Mouse (Mus musculus) left cerebral cortex, postnatal 10 days (tissue): ENCODE measurements at regions not wholly inside any gene's neighbourhood (a gene's known extent, or its start where the extent isn't known, plus 50 kb on each side); places are given as distances from the start of the nearest gene placed in this dataset.

ENCODE experiments used
- DNase-seq, 2 experiments: peaks; one replicate each; pipeline ENCODE4 v3.0.0; 2021 to 2022; ENCODE audit warnings: low spot score in 2 of 2, mixed read lengths in 1 of 2; ENCODE audit errors: extremely low spot score in 1 of 2
- intact Hi-C: fragments of 180-260 bp; cut with DNase I; formaldehyde crosslinking; loops from one replicate; pipeline ENCODE4 v1.15.1; 2025

DNA sequence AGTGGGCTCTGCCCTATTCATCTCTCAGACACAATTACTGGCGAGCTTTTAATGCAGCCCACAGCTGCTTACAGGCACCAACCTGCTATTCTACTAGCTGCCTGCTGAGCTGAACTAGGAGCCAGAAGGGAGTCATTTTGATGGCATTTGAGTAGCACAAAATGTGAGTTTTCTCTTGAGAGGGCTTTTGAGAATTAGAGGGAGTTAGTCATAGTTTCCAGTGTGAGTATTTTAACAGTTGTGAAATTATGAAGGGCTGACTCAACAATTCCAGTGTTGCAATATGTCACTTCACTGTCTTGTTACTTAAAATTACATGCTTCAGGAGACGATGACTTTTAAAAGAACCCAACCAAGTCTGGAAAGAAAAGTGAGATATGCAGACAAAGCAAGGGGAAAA, 54.4 kb upstream of the Ly86 start:
- intact Hi-C loops: no loop called here

DNA sequence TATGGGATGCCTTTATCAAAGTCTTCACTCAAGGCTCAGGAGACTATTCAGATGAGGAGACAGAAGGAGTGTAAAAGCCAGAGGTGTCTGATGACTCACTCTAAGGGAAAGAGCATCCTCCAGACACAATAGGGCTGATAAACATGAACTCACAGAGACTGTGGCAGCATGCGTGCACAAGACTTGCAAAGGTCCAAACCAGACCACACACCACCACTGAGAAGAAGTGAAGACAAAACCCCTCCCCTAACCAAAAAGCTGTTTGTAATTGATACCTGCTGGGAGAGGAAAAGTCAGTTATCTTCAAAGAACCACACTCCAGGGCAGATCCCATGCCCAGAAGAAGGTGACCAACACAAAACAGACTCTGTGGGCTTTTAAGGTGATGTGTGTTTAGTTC, 56.0 kb upstream of the Ly86 start:
- intact Hi-C loops: no loop called here
- no peak for DNase-seq

More for the DNA sequence above, 54.4 kb upstream of the Ly86 start:
- no peak for DNase-seq

DNA sequence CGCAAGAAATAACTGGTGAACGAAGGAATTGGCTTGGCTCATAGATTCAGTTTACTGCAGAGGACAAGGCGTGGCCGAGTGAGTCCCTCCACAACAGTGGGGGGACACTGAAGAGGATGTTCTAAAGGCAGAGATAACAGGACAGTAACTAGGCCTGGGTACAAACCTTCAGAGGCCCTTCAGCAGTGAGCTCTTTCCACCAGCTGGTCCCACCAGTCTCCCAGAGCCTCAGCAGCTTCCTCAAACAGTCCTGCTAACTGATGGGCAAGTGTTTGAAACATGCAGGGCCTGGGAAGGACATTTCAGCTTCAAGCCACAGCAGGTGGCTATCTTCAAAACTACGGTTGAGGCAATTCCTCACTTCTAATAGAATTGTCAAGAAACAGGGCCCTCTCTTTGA, 62.5 kb upstream of the Ly86 start:
- intact Hi-C loops: no loop called here
- no peak for DNase-seq

DNA sequence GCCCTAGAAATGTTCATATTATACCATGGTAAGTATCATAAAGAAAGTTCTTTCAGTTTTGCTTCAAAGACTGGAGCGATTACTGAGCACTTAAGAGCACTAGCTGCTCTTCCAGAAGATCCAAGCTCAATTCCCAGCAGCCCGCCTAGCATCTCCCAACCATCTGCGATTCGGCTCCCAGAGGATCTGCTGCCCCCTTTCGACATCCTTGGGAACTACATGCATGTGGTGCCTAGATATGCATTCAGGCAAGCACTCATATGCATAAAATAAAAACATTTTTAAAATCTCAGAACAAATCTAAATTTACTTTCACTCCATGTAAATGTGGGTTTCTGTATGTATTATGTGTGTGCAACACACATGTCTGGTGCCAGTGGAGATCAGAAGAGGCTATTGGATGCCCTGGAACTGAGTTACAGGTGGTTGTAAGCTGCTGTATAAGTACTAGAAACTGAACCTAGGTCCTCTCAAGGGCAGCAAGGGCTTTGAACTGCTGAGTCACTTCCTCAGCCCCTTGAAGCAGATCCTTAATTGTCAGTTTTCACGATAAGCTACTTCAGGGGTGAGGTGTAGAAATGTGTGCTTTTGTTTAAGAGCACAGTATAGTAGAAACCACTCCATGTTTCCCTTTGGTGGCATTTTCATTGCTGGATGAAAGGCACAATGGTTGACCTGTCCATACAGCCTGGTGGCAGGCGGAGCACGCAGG, 65.8 kb upstream of the Ly86 start:
- no peak for DNase-seq
- intact Hi-C loops: no loop called here

DNA sequence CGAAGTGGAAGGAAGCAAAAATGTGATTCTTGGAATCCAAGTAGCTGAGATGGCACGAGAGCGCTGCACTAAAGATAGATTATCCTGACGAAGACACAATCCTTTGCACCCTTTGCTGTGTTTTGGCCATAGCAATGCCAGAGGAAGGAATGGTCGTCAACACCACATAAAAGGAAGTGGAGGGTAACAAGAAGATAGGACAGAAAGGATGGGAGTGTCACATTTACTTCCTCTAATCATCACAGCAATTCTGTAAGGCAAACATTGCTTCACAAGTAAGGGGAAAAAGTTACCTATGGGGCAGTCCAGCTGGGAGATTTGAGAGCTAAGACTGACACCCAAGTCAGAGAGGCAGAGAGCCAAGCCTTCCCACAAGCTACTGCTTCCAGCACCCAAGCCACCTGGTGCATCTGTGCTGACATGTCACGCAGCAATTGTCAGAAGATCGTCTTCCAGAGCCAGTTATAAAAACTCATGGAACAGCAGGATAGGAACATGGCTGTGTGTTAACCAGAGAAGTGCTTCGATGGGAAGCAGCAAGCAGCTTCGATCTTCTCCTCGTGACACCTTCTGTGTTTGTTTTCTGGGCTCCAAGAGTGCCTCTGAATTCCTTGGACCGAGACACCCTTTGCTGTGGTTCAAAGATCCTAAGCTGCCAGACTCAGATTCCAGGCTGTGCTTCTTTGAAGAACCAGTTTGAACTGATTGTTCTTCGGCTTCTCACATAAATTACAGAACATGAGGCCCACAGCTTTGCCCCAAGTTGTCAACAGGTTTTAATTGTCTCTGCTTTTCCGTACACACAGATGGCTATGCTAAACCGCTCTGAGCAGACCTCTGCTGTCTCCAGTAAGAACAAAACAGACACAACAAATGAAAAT, 95.2 kb upstream of the Ly86 start:
- peak in 1 of 2 experiments; percentile 23 for DNase-seq
- intact Hi-C loops: no loop called here

DNA sequence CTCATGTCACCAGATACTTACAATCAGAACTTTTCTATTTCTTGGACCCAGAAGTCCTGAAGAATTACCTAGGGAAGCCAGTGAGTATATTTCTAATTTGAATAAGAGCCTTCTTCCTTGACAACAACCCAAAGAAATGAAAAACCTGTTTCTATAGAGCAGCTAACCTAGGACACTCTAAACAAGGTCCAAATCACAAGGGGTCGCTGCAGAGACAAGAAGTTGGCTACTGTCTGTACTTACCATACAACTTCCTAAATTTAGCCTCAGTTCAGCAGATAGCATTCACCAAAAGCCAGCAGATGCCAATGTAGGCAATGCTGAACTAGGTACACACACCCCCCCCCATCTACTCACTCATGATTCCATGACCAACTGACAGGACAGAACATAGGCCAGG, 96.3 kb upstream of the Ly86 start:
- intact Hi-C loops: no loop called here
- no peak for DNase-seq

DNA sequence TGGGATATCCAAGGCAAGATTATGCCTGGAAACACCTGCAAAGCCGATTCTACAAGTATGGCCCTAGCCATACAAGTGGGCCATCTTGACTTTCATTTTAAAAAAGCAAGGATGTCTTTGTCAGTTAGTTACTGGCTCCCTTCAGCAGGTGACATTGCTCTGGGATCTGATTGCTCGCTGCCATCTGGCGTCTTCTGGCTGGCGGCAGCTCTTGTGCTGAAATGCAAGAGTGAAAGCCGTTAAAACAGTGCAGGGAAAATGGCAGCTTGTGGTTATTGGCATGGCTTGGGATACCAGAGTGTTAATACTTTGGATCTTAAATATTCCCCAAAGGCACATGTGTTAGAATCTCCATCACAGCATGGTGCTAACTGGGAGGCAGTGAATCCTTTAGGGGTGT, 105.0 kb upstream of the Ly86 start:
- intact Hi-C loops: no loop called here
- DNase-seq: no peak

DNA sequence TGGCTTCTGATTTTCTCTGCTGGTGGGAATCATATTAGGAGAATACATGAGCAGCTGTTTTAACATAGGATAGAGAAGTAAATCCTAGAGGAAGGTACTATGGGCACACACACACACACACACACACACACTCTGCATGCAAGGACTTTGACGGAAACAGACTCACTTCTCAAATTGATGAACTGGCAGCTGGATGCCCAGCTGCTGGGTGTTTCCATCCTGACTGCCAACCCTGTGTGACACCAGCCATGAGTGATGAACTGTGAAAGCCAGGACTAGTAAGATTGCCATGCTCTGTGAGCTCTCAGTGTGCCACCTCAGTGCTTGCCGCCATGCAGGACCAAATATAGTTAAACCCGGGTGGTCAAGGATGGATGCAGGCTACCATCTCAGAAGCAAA, 107.7 kb upstream of the Ly86 start:
- intact Hi-C loops: no loop called here
- no peak for DNase-seq

DNA sequence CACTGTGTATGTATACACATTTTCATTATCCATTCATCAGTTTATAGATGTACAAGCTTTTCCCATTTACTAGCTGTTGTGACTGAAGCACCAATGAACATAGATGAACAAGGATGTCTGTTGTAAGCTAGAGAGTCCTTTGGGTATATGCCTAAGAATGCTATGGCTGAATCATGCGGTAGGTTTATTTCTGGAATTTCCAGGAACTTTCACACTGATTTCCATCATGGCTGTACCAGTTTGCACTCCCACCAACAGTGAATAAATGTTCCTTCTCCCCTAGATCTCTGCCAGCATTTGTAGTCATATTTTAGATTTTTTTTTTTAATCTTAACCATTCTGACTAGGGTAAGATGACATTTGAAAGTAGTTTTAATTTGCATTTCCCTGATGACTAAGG, 119.2 kb upstream of the Ly86 start:
- intact Hi-C loops: no loop called here
- no peak for DNase-seq

DNA sequence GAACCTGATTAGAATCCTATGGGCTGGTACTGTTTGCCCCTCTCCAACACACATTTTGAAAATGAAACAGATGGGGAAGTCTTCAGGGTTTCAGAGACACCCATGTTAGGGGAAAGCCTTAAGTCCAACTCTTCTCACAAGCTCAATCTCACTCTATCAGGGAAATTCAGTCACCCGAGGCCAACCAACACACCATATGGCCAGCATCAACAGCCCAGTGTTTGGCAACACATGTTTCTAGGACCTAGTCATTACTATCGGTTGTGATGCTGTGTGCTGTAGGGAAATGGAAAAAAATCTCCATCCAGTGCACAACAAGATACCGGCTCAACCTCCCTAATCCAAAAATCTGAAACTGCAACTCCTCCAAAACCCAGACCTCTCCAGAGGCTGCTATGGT, 124.6 kb upstream of the Ly86 start:
- intact Hi-C loops: no loop called here
- DNase-seq: no peak

DNA sequence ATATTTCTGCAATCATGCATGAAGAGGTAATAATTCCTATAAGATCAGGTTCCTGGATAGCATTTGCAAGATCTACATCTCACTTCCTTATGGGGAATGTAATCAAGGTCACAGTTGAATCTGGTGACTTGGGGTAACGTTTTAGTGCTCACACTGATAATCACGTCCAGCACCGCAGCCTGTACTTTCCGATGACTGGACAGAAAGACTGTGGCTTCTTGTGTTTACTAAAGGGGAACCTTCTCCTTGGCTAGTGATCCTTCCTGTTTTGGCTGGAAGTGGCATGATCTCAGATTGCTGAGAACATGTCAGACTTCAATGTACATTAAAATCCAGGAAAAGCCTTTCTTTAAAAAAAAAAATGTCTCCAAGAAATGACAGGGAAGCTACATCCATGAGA, 126.4 kb upstream of the Ly86 start:
- DNase-seq: no peak
- intact Hi-C loops: no loop called here

DNA sequence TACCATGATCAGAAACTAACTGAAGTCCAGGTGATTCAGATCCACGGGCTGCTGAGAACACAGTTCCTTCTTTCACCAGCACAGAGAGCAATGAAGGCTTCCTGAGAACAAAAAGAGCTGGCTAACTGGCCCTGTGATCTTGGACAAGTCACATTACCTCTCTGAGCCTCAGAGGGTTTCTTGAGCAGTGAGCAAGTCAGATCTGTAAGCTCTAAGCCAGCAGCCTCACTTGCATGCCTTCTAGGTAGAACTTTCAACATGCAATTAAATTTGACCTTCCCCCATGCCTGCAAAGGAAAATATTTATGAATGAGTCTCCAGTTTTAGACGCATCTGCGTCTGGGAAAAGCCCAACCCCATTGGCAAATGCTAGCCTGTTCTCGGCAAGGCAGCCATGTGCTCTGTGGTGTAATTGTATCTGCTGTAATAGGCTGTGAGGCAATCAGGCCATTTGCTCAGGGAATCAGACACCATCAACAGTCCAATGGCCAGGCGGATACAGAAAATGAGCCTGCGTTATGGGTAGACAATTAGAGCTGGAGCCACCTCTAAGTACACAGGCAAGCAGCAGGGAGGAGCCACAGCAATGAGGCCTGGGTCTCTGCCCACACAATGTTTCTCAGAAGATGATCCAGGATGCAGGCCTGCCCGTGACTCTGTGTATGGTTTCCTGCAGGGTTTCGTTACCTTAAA, 130.3 kb upstream of the Ly86 start:
- intact Hi-C loops: no loop called here
- DNase-seq: no peak

DNA sequence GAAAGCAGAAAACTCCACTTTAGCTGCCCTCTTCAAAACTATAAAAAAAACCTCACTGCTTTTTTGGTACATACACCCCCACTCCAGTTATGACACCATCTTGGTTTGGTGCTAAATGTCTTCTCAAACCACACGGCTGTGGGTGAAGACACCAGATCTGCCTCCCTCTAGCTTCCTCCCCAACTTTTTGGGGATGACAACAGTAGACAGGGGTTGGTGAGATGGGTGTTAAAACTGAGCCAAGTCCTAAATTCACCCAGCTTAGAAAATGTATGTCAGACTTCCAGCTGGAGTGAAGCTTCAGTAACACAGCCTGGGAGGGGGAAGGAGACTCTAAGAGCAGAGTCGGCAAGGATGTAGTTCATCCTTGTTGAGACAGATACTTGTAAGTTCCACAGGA, 147.1 kb upstream of the F13a1 start:
- intact Hi-C loops: no loop called here
- no peak for DNase-seq

DNA sequence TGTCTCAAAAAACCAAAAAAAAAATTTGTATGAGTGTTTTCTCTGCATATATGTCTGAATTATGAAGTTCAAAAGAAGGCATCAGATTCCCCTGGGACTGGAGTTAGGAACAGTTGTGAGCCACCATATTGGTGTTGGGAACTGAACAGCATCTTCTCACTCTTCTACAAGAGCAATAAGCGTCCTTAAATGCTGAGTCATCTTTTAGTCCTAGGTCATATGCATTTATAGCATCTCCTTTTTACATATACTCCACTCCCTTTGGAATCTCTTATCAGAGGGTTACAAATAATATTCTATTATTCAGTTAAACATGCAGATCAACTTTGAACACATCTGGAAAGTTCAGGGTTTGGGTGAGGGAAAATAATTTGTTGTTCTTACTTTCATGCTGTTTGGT, 145.8 kb upstream of the F13a1 start:
- intact Hi-C loops: no loop called here
- DNase-seq: no peak

DNA sequence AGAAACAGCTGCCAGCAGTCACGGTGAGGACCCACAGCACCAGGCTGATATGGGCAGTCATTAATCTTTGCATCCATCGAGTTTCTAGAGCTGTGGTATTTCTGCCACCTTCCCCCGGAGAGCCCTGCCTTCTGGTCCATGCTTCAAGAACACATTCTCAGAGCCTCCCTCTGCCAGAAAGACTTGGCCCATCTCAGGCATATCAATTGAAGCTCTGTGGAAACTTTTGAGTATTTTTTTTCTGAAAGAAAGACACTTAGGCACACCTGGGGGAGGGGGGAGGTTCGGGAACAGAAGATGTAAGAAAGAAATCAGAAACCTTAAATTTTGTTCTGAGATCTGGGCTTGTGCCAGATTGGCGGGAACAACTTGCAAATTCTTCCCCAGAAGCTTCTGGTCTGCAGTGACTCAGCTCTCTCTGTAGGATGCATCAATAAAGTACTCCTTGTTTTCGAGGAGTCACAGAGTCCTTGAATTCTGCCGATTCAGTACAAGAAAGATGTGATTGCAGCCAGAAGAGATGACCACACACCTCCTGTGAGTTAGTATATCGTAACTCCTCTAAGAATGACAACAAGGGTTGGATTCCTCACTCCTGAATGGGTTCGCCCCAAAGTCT, 131.2 kb upstream of the F13a1 start:
- DNase-seq: peak in 1 of 2 experiments; percentile 8
- intact Hi-C loops: no loop called here

DNA sequence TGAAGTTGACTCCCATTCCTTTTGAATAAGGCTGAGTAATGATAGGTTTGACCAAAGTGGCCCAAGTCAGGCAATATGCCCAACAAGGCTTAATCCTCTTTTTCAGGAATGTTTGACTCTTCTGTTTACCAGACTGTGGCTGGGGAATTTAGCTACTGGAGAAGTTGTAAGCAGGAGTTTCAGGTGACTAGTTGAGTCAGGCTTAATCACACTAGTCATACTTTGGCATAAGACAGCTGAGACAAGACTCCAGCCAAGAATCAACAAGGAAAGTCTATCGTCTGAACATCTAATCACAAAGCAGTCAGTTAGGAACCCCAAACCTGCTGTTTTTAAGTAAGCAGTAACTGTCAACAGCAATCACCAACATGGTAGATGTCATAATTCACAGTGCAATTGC, 126.5 kb upstream of the F13a1 start:
- intact Hi-C loops: no loop called here
- no peak for DNase-seq

DNA sequence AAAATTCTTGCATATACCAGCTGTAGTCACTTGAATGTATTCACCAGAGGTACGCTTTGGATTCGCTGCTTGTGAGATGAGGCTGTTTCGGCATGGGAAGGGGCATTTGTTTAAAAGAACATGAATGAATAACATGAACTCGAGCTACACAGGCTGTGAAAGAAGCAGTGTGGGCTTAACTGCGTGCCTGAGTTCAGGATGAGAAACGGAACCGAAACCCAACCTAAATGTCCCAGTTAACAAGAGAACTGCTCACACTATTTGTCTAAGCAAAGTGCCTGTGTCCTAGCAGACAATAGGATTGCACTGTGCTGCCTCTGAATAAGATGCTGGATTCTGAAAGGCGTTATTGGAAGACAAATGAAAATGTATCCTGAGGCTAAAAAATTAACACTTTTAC, 126.0 kb upstream of the F13a1 start:
- DNase-seq: no peak
- intact Hi-C loops: no loop called here

DNA sequence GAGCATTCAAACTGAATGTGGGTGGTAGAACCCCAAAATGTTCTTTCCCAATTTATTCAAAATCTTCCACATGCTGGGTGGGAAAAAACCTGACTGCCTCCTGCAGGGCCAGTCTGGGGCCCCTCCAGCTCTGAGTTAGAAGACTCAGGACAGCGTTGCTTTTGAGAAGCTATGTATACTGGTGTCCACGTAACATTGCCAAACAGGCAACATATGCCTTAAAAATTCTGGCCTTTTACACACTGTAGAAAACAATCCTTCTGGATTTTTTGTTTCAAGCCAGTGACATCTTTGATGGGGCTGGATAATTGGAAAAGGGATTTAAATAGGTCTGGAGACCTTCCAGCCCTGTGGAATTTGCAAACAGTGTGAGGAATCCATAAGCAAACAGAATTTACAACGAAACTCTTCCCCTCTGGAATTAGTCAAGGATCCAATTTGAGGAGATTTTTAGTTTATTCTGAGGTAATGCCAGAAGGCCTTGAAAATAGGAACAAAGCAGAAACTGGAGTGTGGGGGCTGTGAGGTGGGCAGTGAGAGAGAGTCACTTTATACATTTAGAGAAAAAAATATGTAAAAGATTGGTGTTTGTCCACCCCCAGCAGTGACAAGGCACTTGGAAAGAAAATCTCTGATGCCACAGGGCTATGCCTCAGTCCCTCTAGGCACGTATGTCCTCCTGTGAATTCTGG, 108.9 kb upstream of the F13a1 start:
- intact Hi-C loops: no loop called here
- no peak for DNase-seq

DNA sequence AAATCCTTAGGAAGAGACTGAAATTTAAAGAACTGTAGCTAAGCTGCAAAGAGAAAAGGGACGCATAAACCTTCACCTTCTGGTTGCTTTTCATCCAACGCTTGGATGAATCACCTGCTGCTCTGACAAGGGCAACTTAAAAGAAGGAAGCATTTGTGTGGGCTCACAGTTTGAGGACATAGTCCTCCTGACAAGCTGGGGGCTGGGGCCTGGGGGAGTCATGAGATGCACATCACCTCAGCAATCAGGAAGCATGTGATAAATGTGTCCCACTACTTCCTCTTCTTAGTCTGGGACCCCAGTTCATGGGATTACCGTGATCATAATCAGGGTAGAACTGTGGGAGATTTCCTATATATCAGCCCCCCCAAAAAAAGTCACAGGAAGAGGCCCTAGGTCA, 107.8 kb upstream of the F13a1 start:
- no peak for DNase-seq
- intact Hi-C loops: no loop called here
